In genomic region chr13:117028221-117028620, GRCm38 (mm10) we compare ENCODE assay signal across 8 mouse cellular contexts.
"Had no signal": no experiment of that assay in that cellular context is flagged by ENCODE, and none has a peak within 500 bp of the region (broad histone marks: within the 10 kb centered on the region; RNA-seq: fewer than 3 reads in every experiment).

No protein-coding gene starts in this region.

- ATAC-seq: intestine, postnatal 0 days; lung, postnatal 0 days had no signal

- DNase-seq: kidney, adult 8-10 months; kidney, postnatal 36 days; lung, adult 2 months; midbrain, embryonic 14.5 days; right cerebral cortex, postnatal 14 days; thymus, postnatal 36 days had no signal
